Mouse (Mus musculus) erythroblast, adult 5-6 weeks (primary cell): ENCODE data around the gene Rnf123. TPM values are rescaled to one million over a fixed set of nuclear protein-coding genes. Genes with fewer than 3 reads are reported as not detected.
"Not testable (repeated sequence)": the region's sequence is repeated elsewhere in the genome, so short reads cannot be mapped to it uniquely, and the experiment has no call there.

Source experiments
- ATAC-seq: replicated peaks from 2 replicates; pipeline ENCODE4 v1.8.0; 2016; ENCODE audit warnings: moderate number of reproducible peaks, mild to moderate bottlenecking, moderate TSS enrichment, inconsistent platforms; ENCODE audit not compliant: poor library complexity, low FRiP score, severe bottlenecking
- total RNA-seq, 2 experiments: library from RNA; stranded (forward) in 1 of 2; stranded (reverse) in 1 of 2; fragments of 150-400 nt in 1 of 2; fragments of 200-764, 138-1000 nt in 1 of 2; gene quantifications; 2 replicates each; pipeline versions ENCODE4 v1.2.3 to v1.2.4; 2015 to 2017; ENCODE audit warnings: low replicate concordance in 2 of 2

Gene Rnf123
- total RNA-seq, 2 experiments from 2014 or later, result 626 to 734 TPM

DNA sequence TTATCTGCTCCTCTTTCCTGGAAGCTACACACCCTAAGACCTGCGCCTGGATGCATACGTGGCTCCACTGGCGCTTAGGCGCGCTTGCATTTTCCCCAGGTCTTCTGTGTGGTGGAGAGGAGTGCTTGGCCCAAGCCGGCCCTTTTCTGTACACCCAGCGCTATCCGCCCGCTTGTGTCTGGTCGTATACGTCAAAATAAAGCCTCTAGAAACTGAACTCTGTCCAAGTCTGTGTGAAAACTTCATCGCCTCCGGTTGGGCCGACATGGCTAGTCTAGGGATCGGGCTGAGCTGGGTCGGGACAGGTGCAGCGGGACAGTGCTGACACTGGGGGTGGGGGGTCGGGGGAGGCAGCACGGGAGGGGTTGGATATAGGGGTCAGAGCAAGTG, 34.6 kb downstream of the Rnf123 start:
- ATAC-seq, result 0 out of 2 replicates have a peak, but pooled peaks have one; percentile 1

- ATAC-seq, result 0 out of 2 replicates have a peak, but pooled peaks have one; percentile 6
Observed at GRCm38 (mm10) chr9:108047601-108048565, 35.3 kb downstream of the Rnf123 start.

- ATAC-seq, result no peak
Observed at GRCm38 (mm10) chr9:108046582-108046981, 36.6 kb downstream of the Rnf123 start.

DNA sequence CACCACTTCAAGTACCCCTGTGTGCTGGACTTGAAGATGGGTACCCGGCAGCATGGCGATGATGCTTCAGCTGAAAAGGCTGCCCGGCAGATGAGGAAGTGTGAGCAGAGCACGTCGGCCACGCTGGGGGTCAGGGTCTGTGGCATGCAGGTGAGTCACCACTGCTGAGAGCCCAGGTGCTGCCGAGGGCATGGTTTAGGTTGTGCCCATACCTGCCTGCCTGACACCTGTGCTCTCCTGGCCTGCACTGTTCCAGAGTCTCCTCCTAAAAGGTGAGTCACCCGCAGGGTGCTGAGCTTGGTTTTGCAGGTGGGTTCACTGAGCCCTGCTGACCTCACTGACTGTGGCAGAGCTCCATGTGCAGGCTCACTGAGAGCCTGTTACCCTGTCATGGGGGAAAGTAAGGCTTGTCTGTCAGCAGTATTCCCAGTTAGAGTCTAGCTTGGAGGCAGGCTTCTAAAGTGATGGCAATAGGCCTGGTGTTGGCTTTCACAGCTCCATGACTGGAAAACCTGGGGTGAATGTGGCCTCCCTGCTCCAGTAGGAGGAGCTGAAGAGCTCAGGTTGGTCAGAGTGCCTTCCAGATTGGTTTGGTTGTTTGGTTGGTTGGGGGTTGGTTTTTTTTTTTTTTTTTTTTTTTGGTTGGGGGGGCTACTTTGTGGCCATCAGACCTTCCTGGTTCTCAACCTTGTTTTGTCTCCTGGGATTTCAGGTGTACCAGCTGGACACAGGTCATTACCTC, 38.2 kb downstream of the Rnf123 start:
- ATAC-seq, result no peak

DNA sequence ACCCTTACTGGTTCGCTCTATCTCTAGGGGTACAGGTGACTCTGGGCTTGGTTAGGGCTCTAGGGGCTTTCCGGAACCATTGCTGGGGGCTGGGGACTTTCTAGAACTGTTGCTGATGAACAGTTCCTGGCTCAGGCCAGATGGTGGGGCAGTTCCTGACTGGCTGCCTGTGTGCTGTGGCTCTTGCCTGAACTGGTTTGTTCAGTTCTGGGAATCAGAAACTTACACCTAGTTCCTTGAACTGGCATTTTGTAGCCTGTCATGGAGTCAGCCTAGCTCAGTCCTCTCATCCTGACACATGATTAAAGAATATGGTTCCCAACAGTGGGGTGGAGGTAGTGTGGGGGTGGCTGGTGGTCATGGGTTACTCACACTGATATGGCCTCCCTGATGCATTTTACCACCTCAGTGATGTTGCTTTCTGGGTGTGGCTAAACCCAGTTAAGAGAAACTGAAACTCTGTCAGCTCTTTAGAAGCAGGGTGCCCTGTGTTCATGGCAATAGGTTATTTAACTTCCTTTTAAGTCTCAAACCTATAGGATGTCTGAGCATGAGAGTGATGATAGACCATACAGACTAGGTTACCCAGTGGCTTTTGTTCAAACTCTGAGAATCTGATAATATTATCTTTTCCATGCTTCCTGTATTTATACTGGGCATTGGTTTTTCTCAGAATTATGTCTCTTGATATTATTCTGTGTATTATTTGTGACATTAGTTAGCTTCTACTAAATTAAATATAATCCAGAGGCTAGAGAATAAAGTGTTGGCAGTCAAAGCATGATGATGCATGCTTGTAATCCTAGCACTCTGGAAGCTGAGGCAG, 47.6 kb downstream of the Rnf123 start:
- ATAC-seq, result no peak

- no peak for ATAC-seq
Observed at GRCm38 (mm10) chr9:108032126-108032525, 51.0 kb downstream of the Rnf123 start.

GRCm38 (mm10) chr9:108027867-108028266, 55.3 kb downstream of the Rnf123 start:
- ATAC-seq, result peak; percentile 33; the same call in 1 of the 2 replicates

DNA sequence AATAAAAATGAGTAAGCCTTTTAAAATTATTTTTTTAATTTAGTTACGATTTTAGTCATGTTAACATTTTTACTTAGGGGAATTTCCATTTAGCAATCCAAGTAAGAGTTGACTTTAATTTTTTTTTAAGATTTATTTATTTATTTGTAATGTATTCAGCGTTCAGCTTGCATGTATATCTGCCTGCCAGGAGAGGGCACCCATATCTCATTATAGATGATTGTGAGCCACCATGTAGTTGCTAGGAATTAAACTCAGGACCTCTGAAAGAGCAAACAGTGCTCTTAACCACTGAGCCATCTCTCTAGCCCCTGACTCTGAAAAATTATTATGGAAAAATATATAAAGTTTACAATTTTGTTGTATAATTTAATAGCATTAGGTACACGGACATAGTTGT, 56.6 kb downstream of the Rnf123 start:
- ATAC-seq, result no peak

DNA sequence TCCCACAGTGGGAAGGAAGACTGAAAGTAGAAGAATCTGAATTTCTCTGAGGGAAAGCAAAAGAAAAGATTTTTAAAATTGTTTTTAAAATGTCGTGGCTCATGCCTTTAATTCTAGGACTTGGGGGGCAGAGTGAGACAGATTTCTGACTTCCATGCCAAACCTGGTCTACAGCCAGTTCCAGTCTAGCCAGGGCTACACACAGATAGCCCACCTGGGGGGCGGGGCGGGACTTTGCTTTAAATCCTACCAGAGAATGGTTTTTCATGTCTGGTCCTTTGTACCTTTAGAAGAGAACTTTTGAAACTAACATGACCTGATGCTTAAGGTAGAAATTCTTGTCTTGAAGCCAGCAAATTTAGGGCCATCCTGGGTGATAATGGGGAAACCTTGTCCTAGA, 59.9 kb downstream of the Rnf123 start:
- ATAC-seq, result no peak

GRCm38 (mm10) chr9:108020741-108021140, 62.4 kb downstream of the Rnf123 start:
- no peak for ATAC-seq

GRCm38 (mm10) chr9:108017127-108017526, 66.0 kb downstream of the Rnf123 start:
- no peak for ATAC-seq

DNA sequence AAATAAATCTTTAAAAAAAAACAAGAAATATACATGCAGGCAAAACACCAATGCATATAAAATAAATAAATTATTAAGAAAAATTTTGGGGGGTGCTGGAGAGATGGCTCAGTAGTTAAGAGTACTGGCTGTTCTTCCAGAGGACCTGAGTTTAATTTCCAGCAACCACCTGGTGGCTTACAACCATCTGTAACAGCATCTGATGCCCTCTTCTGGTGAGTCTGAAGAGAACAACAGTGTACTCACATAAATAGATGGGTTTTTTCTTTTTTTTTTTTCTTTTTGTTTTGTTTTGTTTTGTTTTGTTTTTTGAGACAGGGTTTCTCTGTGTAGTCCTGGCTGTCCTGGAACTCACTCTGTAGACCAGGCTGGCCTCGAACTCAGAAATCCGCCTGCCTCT, 69.6 kb downstream of the Rnf123 start:
- ATAC-seq, result not testable (repeated sequence)

GRCm38 (mm10) chr9:108010385-108010784, 72.8 kb downstream of the Rnf123 start:
- no peak for ATAC-seq

- no peak for ATAC-seq
Observed at GRCm38 (mm10) chr9:108008041-108008440, 75.1 kb downstream of the Rnf123 start.

DNA sequence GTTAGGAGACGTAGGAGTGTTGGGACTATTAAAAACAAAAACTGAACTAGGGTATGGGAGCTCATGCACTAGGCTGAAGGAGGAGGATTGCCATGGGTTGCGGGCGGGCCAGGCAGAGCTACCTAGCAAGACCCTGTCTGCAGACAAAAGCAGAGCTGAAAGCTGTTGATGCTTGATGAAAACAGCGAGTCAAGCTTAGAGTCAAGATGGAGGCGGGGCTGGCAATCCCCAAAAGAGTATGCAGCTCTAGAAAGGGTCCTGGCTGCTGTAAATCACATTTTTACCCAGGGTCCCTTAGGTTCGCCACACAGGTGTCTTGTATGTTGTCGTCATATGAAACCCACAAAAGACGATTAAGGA, 79.6 kb downstream of the Rnf123 start:
- ATAC-seq, result peak; percentile 24

DNA sequence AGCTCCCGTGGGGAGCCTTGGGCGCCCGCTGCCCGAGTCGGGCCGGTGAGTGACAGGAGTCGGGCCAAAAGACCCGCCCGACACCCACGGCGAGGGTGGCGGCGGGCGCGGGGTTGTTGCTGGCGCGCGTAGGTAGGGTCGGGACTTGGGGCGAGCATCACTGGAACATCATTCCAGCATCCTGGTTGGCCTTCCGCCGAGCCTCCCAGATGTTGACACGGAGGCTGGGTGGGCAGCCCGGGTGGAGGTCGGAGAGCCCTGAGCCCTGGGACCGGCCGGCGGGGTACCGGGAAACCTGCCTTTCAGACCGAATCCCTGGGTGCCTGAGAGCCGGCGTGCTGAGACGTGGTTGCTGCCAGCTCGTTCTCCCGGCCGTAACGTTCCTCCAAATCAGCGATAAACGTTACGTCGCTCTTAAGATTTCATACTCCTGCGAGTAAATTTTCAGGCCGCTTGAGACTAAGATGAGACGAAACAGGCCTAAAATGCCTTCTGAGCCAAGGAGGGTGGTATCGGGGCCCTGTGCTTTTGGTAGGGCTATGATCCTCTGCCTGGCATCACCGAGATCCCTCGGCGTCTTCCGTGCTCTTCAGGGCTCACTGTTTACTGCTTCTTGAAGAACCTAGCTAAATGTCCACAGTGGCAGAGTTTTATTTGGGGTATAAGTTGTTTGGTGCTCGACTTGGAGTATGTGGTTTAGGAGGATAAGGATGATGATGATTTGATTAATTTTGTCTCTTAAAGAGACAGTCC, 80.2 kb downstream of the Rnf123 start:
- ATAC-seq, result peak; percentile 32

- peak; percentile 94 for ATAC-seq
Observed at GRCm38 (mm10) chr9:108001922-108002770, 81.0 kb downstream of the Rnf123 start, which contains the start of gene Ip6k1. Ip6k1 (plus strand) TSS chr9:108002501.
